Mouse (Mus musculus) cerebellum, adult 9-10 months (tissue): ENCODE data around the gene Pld1.

Experiments
- DNase-seq: peaks from one replicate; pipeline ENCODE4 v3.0.0; 2022

The Pld1 gene

DNA sequence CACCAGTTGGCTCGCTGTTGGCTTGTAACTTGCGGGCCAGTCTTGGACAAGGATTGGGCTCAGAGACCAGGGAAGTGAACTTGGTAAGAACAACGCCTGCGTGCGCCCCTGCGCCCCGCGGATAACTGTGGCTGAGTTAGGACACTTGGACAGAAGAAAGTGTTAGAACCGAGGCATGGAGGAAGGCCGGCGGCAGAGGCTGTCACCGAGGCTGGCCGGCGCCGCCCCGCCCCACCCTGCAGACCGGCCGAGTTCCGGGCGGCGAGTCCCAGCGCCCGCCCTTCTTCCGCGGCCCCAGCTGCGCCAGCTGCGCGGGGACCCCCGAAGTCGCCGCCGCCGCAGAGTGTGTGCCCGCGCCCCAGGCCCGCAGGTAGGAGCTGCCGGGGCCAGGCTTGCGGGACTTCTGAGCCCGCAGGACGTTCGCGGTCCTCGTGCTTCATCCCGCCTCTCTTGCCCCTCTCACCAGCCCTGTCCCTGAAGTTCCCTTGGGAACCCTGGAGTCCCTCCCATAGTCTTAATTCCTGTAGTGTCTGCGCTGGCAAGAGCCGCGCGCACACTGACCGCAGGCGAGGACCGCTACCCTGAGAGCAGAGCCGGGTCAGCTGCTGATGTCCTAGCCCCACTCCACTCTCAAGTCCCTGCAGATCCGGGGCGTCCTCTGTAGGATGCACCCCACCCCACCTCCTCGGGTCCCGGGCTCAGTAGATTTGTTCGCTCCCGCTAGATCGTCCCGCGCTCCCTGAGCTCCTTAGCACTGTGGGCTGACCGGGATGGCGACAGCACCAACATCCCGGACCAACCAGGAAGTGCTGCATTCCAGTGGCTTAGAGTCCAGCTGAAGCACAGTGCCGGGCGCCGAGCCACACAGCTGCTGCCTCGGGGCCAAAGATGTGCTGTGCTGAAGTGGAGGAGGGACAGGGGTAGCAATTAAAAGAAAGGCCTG lies at the start of gene Pld1:
Gene Pld1, plus strand, starts transcription at position 315 of the 943 bp plus-strand sequence.
- DNase-seq: peak; percentile 13

GRCm38 (mm10) chr3:27896318-27896892 lies 42.1 kb upstream of the Pld1 start, which contains the start of gene Tmem212:
TSS of gene Tmem212 (minus strand) at chr3:27896368.
- no peak for DNase-seq

DNA sequence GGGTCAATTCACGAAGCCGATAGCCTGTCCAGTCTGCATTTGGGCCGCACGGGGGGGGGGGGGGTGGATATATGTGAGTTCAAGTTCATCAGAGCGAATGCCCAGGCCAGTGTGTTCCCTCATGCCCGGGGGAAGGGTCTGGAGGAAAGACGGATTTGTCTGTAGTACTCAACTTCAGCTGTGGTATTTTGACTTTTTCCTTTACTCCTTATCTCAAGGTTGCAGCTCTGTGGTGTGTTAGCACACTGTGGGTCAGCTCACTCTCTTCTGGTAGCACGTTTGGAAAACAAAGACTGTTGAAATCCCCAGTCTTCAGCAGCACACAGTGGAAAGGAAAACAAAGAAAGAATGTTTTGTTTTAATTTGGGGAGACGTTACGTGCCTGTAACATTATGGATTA lies 40.3 kb upstream of the Pld1 start:
- DNase-seq: no peak

- no peak for DNase-seq
Observed at GRCm38 (mm10) chr3:27899012-27899726, 39.3 kb upstream of the Pld1 start.

DNA sequence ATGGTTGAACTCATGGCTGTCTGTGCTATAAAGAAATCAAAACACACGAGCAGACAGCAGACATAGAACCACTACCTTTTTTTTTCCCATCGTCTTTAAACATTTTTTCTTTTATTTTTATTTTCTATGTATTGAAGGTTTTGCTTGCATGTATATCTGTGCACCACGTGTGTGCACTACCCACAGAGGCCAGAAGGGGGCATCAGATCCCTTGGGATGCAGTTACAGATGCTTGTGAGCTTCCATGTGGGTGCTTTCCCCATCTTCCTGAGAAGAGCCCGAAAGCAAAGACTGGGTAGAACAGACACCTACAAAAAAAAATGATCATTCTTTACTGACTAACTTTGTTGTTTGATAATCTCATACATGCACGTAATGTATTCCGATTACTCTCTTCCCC lies 36.6 kb upstream of the Pld1 start:
- DNase-seq: no peak

DNA sequence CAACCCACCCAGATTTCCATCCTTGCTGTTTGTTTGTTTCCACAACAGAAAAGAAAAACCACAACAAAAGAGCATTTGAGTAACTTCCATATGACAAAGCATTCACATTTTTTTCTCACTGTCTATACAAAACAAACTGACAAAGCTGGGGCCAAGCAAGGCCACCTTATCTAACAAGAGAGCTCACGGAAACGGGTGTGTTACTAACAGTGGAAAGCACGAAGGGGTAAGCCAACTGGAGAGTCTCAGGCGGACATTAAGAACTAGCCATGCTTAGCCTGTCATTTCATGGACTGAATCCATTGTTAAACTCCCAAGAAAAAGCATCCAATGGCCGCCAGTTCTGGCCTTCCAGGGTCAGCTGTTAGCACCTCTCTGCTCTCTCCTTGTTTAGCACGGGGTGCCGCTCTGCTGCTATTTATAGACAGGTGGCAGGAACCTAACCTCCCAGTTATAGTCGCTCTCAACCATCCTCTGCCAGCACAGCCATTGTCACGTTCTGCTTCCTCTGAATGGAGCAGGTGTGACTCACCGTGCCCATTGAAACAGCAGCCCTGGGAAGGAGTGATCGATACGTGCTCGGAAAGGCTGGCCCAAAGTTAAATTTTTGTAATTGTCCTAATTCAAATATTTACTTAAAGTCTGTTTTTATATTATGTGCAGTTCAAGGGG lies 33.7 kb upstream of the Pld1 start:
- DNase-seq: no peak

- no peak for DNase-seq
Observed at GRCm38 (mm10) chr3:27906647-27907209, 31.8 kb upstream of the Pld1 start.

DNA sequence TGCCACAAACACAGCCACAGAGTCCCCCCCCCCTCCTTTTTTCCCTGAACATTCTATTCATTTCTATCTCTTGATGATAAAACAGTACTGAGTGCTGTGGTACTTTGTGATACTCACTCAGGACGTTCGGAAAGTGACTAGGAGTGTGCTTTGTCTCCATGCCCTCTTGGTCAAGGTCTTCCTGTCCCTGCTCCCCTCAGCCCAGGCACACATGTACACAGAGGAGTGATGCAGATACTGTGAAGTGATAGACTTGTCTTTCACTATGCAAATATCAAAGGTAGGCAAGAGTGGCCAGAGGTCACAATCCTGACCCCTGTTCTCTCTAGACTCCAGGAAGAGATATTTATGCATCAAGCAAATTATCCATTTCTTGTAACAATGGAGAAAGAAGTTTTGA lies 31.2 kb upstream of the Pld1 start:
- DNase-seq: no peak

GRCm38 (mm10) chr3:27908316-27908715 lies 30.2 kb upstream of the Pld1 start:
- DNase-seq: no peak

- DNase-seq: no peak
Observed at GRCm38 (mm10) chr3:27909016-27909415, 29.5 kb upstream of the Pld1 start.

- DNase-seq: no peak
Observed at GRCm38 (mm10) chr3:27918656-27919436, 19.6 kb upstream of the Pld1 start.

- DNase-seq: no peak
Observed at GRCm38 (mm10) chr3:27921268-27922020, 17.1 kb upstream of the Pld1 start.

- DNase-seq: no peak
Observed at GRCm38 (mm10) chr3:27924037-27924436, 14.5 kb upstream of the Pld1 start.

GRCm38 (mm10) chr3:27929219-27929618 lies 9.3 kb upstream of the Pld1 start:
- no peak for DNase-seq

GRCm38 (mm10) chr3:27932391-27932790 lies 6.1 kb upstream of the Pld1 start:
- DNase-seq: no peak

DNA sequence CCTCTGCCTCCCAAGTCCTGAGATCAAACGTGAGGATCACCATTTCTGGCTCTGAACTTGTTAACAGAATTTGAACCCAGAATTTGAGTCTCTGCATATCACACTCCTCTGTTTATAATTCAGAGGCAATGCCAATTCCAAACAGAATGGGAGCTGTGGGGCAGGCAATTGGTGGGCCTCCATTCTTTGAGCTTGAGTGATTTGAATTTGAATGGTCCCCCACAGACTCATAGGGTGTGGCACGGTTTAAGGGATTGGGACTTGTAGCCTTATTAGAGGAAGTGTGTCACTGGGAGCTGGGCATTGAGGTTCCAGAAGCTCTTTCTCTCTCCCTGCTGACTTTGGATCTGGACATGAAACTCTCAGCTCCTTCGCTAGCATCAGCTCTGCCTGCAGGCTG lies 2.9 kb upstream of the Pld1 start:
- DNase-seq: no peak

- no peak for DNase-seq
Observed at GRCm38 (mm10) chr3:27936731-27937130, 1.8 kb upstream of the Pld1 start.

GRCm38 (mm10) chr3:27937144-27938110 lies 1.1 kb upstream of the Pld1 start:
- no peak for DNase-seq

DNA sequence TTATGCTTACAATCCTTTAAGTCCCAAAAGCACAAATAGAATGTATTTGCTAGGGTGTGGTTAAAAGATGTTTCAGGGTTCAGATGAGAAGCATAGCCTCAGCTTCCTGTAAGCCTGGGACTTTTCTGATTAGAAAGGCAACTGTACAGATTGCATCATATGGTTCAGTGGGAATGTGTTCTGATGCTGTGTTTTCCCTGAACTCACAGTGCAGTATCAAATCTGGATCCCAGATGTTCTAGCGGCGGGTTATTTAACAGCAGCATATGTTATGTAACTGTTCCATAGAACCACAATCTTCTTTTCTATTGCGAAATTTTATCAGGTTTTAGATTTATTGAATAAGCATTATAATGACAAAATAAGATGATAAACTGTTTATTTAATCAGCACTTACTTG lies 3.1 kb downstream of the Pld1 start:
- no peak for DNase-seq

- no peak for DNase-seq
Observed at GRCm38 (mm10) chr3:27942991-27943390, 4.5 kb downstream of the Pld1 start.
